Mouse (Mus musculus): Measurements from ENCODE around the gene Wrap73. TPM values are rescaled to one million over a fixed set of nuclear protein-coding genes. Genes with fewer than 3 reads are reported as not detected.
A peak's percentile ranks its signal among the peaks of the same experiment; 100 is the strongest.

Gene Wrap73
- total RNA-seq, 2 experiments from 2014 or later: 10.8 to 15.0 TPM

GRCm38 (mm10) chr4:154171931-154172604 lies 29.9 kb downstream of the Wrap73 start:
- intact Hi-C loops (cut with DNase I): no loop called here
- DNase-seq: no peak

DNA sequence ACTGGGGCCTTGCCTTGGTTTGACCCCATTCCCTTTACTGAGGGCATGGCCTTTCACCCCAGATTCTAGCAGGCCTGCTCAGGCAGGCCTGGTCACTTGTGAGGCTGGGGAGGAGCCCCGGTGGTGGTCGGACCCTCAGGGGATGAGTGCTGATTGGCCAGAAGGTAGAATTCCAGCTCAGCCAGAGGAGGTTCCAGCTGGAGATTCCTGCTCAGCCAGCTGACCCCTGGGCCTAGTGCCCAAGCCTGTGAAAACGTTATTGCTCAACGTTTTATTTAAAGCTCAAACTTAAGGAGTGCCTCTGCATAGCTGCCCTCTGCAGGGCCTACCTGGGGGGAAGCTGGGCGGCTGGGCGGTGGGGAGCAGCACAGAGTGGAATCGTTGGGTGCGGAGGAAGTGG lies 35.1 kb downstream of the Wrap73 start:
- peak; percentile 49 to 69 for DNase-seq
- intact Hi-C loops (cut with DNase I): no loop called here

DNA sequence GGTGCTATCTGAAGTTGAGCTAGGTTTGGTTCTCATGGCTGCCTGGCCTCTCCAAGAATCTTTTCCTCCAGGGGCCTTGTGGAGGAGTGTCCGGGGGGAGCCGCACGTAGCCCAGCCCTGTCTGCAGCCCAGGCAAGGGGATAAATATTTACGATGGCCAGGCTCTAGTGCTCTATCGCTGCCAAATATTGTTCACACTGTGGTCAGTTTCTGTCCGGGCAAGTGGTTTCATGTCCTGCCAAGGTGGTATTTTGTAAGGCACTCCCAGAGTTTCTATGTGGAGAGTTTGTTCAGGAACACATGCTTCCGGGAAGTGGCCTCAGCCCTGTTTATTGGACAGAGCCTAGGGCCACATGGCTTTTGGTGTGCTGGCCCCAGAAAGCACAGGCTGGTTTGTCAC lies 38.8 kb downstream of the Wrap73 start:
- intact Hi-C loops (cut with DNase I): no loop called here
- no peak for DNase-seq

DNA sequence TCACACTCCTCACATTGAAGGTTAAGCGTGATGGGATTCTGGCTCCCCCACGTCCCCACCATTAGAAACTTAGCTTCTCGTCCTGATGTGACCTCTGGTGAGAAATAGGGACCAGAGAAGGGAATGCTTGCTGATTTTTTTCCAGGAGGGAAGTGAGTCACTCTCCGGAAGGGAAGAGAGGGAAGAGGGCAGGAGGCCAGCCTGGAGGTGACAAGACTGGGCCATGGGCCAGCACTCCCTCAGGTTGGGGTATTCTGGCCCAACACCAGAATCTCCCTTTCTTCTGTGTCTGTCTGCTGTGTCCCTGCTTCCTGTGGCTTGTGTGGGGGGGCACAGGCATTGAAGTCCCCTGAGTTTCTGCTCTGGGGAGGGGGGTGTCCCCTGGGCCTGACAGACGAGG lies 41.4 kb downstream of the Wrap73 start:
- DNase-seq: peak in 1 of 2 experiments; percentile 31

DNA sequence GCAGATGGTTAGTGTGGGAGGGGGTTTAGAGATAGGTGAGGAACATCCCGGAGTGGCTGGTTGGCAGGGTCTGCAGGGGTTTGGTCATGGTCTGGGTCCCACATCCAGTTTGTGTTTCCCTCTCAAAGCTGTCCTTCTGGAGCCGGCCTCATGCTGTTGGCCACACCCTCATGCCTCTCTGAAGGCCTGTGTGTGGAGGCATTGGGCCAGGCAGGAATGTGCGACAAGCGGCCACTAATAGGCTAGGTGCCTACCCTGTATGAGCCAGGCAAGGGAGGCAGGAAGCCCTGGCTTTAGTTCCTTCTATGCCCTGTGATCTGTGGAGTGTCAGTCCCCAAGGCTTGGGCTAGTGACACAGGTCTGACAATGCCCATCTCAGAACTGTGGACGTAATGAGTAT lies 42.8 kb downstream of the Wrap73 start:
- DNase-seq: no peak
- intact Hi-C loops (cut with DNase I): no loop called here

More for the DNA sequence above, 41.4 kb downstream of the Wrap73 start:
- intact Hi-C loops (cut with DNase I): no loop called here

- intact Hi-C loops (cut with DNase I): no loop called here
- DNase-seq: no peak
These were observed 43.9 kb downstream of the Wrap73 start for GRCm38 (mm10) chr4:154186002-154186537.

- intact Hi-C loops (cut with DNase I): loop anchor here (2.0 kb wide), 1 partner anchor 16 kb away; no protein-coding TSS in a partner anchor
- no peak for DNase-seq
These were observed 46.8 kb downstream of the Wrap73 start for GRCm38 (mm10) chr4:154188948-154189347.

DNA sequence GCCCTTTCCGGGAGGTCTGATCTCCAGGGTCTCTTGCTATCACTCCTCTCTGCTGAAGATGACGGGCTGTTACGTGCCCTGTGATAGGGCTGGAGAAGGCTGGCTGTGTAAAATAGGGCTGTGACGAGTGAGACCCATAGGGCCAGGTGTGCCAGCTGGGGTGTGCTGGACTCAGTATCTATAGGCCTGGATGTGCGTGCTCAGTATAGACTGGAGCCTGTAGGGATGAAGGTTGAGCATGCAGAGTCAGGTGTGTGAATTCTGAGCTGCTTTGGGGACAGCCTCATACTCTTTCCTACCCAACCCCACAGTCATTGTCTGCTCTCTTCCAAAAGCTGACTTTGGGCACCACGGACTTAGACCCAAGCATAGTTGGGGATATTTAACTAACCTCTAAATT lies 55.8 kb downstream of the Wrap73 start:
- intact Hi-C loops (cut with DNase I): no loop called here
- no peak for DNase-seq

DNA sequence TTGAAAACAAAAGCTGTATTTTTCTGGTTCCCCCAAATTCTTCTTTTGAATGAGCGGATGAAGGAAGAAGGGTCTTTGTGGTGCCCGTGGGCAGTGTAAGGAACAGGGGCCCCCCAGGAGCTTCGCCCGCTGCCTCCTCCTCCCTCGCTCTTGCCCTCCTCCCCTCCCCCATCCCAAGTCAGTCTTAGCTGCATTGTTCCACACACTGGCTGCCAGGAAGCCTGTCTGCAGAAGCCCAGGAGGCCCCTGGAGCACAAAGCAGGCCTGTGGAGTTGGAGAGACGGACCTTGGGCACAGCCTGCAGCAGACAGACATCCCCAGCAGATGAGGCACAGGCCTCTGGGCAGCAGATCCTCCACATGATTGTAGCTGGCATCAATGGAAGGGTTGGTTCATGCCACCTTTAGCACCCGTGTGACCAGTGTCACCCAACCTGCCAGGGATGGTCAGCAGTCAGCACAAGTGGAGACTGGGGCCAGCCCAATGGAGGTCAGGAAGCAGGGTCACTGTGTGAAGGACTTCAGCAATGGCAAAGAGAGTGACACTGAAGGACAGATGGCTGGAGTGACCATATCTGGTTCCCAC lies 56.3 kb downstream of the Wrap73 start:
- intact Hi-C loops (cut with DNase I): no loop called here
- no peak for DNase-seq

DNA sequence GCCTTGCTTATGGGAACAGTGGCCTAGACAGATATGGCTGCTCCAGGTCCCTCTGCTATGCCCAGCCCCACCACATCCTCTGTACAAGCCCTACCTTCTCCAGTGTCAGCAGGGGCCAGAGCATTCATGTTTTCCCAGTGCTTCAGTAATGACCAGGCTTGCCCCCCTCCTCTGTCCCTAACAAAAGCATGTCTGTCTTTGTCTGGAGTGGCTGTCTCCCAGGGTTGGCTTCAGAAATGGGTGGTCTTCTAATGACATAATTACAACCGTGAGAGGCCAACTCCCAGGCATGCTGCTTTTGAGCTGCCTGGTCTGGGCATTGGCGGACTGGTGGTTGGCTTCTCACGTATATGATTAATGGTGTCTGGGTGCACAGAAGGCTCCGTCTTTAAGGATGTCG lies 59.3 kb downstream of the Wrap73 start:
- no peak for DNase-seq
- intact Hi-C loops (cut with DNase I): no loop called here

DNA sequence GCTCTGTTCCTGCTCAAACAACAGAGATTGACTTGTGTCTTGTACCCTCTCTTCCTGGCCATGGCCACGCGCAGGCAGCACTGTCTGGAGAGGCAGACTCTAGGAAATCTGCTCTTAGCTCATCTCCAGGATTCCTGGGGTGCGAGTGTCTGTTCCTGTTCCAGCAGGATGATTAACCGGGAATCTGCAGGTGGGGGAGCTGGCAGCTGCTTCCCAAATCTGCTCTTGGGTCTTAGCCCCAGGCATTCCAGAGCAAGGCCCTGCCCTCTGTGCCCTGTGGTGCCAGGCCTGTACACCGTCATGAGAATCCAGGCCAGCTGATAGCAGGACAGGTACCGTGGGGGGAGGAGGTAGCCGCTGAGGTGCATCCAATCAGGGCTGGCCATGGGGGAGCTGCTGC lies 62.4 kb downstream of the Wrap73 start:
- intact Hi-C loops (cut with DNase I): loop anchor here (2.0 kb wide), 1 partner anchor 16 kb away; no protein-coding TSS in a partner anchor

DNA sequence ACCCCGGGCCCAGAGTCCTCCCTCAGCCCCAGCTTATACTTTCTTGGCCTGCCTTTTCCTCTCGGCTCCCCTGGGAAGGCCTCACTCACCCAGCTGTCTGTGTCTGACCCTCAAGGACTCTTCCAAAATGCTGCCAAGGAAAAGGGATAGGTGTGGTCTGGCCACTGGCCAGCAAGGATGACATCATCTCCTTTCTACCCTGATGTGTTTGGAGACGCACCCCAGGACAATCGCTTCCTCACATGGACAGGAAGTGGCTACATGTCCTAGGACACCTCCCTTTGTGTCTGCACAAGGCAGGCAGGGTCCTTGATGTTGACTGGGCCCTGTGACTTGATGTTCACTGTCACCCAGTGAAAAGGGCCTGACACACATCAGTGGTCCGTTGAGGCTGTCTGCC lies 63.2 kb downstream of the Wrap73 start:
- DNase-seq: peak; percentile 66 to 71
- intact Hi-C loops (cut with DNase I): loop anchor here (2.0 to 5.0 kb wide), 2 partner anchors 17 to 42 kb away; no protein-coding TSS in a partner anchor

More for the DNA sequence above, 62.4 kb downstream of the Wrap73 start:
- DNase-seq: no peak

- peak; percentile 73 to 79 for DNase-seq
- intact Hi-C loops (cut with DNase I): loop anchor here (1.0 to 5.0 kb wide), 4 partner anchors 40 to 140 kb away; no protein-coding TSS in a partner anchor
These were observed 65.1 kb downstream of the Wrap73 start for GRCm38 (mm10) chr4:154207261-154207660.

DNA sequence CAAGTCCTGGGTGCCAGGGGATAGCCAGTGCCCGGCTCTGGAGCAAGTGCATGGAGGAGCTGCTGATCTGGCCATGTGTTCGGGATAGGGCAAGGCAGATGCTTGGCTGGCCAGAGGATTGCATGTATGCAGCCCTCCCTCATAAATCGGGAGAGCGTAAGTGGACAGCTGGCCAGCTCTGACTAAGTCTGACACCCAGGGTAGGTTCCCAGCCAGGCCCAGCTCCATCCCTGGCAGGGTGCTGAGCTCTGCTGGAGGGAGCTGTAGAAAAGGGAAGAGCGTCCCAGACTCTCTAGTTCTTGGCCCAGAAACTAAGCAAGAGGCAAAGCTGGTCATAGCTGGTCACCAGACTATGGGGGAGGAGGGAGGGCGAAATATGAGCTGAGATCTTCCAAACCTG lies 66.9 kb downstream of the Wrap73 start:
- intact Hi-C loops (cut with DNase I): loop anchor here (2.0 to 5.0 kb wide), 2 partner anchors 38 to 64 kb away; no protein-coding TSS in a partner anchor
- no peak for DNase-seq

- intact Hi-C loops (cut with DNase I): loop anchor here (2.0 to 5.0 kb wide), 2 partner anchors 37 to 63 kb away; no protein-coding TSS in a partner anchor
These were observed 67.7 kb downstream of the Wrap73 start for GRCm38 (mm10) chr4:154209825-154210224.

DNA sequence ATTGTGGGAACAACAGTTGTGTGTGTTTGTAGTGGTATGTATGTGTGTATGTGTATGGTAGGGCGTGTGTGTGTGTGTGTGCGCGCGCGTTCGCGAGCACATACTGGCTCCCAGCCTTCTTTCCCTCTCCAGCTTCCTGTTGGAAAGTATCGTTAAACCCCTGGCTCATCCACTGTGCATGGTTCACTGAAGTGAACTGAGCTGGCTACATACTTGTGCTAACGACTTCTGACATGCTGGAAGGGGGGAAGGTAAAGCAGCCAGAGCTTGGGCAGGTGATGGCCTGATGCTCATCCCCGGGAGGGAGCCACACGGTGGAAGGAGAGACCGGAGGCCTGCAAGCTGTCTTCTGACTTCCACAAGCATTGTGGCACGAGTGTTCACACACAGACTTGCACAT lies 69.3 kb downstream of the Wrap73 start:
- intact Hi-C loops (cut with DNase I): no loop called here
- DNase-seq: no peak

More at GRCm38 (mm10) chr4:154209825-154210224, 67.7 kb downstream of the Wrap73 start:
- DNase-seq: no peak

DNA sequence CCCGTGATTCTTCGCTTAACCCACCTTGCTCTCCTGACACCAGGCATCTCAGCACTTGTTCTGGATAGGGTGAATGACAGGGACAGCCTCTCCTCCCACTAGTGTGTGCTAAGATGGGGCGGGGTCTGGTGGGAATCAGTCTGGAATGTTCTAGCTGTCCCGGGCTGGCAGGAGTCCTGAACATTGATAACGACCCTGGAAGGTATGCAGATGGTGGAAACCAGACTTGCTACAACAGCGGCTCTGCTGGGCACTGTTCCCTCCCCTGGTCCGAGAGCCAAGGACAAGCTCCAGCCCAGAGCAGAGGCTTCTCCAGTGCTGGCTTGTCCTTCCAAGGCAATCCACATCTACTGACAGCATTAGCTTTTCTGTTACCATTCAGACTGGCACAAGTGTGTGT lies 71.4 kb downstream of the Wrap73 start:
- intact Hi-C loops (cut with DNase I): no loop called here
- peak; percentile 64 to 77 for DNase-seq

DNA sequence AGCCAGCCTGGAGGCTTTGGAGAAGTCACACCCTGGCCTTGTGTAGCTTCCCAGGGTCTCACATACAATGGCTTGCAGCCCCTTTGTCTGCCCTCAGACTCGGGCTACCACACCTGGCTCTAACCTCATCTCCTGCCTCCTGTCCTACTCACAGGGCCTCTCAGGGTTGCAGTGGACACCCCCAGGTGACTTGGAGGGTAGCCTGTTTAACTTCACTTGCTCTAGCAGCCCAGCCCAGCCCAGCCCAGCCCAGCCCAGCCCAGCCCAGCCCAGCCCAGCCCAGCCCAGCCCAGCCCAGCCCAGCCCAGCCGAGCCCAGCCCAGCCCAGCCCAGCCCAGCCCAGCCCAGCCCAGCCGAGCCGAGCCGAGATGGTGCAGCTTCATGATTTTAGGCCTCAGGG lies 71.9 kb downstream of the Wrap73 start:
- intact Hi-C loops (cut with DNase I): no loop called here
- no peak for DNase-seq
